Mouse (Mus musculus): ENCODE results near the gene Dmap1.
A peak's percentile ranks its signal among the peaks of the same experiment; 100 is the strongest.

Dmap1 gene

GRCm38 (mm10) chr4:117681931-117682461, at the start of gene Dmap1:
Gene Dmap1, minus strand, starts transcription at chr4:117682273.
- peak; percentile 80 for ATAC-seq (ENCODE audit: insufficient number of reproducible peaks, low FRiP score, low TSS enrichment)

GRCm38 (mm10) chr4:117724112-117724511, 42.0 kb upstream of the Dmap1 start, which contains the start of gene Gm12845:
Gene Gm12845, plus strand, starts transcription at chr4:117724412.
- ATAC-seq (ENCODE audit: insufficient number of reproducible peaks, low FRiP score, low TSS enrichment): no peak

- ATAC-seq (ENCODE audit: insufficient number of reproducible peaks, low FRiP score, low TSS enrichment): no peak
Measured at GRCm38 (mm10) chr4:117713303-117714098, 31.4 kb upstream of the Dmap1 start.

GRCm38 (mm10) chr4:117712314-117712713, 30.2 kb upstream of the Dmap1 start:
- no peak for ATAC-seq (ENCODE audit: insufficient number of reproducible peaks, low FRiP score, low TSS enrichment)

- no peak for ATAC-seq (ENCODE audit: insufficient number of reproducible peaks, low FRiP score, low TSS enrichment)
Measured at GRCm38 (mm10) chr4:117708780-117709550, 26.9 kb upstream of the Dmap1 start.

- ATAC-seq (ENCODE audit: insufficient number of reproducible peaks, low FRiP score, low TSS enrichment): no peak
Measured at GRCm38 (mm10) chr4:117705361-117705760, 23.3 kb upstream of the Dmap1 start.

- ATAC-seq (ENCODE audit: insufficient number of reproducible peaks, low FRiP score, low TSS enrichment): no peak
Measured at GRCm38 (mm10) chr4:117686354-117686753, 4.3 kb upstream of the Dmap1 start.

GRCm38 (mm10) chr4:117683048-117683768, 1.1 kb upstream of the Dmap1 start:
- no peak for ATAC-seq (ENCODE audit: insufficient number of reproducible peaks, low FRiP score, low TSS enrichment)

- ATAC-seq (ENCODE audit: insufficient number of reproducible peaks, low FRiP score, low TSS enrichment): no peak
Measured at GRCm38 (mm10) chr4:117682463-117682862, 390 bp upstream of the Dmap1 start.

GRCm38 (mm10) chr4:117680963-117681362, 1.1 kb downstream of the Dmap1 start:
- no peak for ATAC-seq (ENCODE audit: insufficient number of reproducible peaks, low FRiP score, low TSS enrichment)

GRCm38 (mm10) chr4:117676903-117677302, 5.2 kb downstream of the Dmap1 start:
- ATAC-seq (ENCODE audit: insufficient number of reproducible peaks, low FRiP score, low TSS enrichment): peak; percentile 67; the same call in 1 of the 2 replicates

- ATAC-seq (ENCODE audit: insufficient number of reproducible peaks, low FRiP score, low TSS enrichment): no peak
Measured at GRCm38 (mm10) chr4:117673901-117674300, 8.2 kb downstream of the Dmap1 start.

- ATAC-seq (ENCODE audit: insufficient number of reproducible peaks, low FRiP score, low TSS enrichment): no peak
Measured at GRCm38 (mm10) chr4:117672042-117672441, 10.0 kb downstream of the Dmap1 start.

GRCm38 (mm10) chr4:117669874-117670273, 12.2 kb downstream of the Dmap1 start:
- ATAC-seq (ENCODE audit: insufficient number of reproducible peaks, low FRiP score, low TSS enrichment): no peak

- ATAC-seq (ENCODE audit: insufficient number of reproducible peaks, low FRiP score, low TSS enrichment): no peak
Measured at GRCm38 (mm10) chr4:117666054-117666453, 16.0 kb downstream of the Dmap1 start.

- ATAC-seq (ENCODE audit: insufficient number of reproducible peaks, low FRiP score, low TSS enrichment): peak; percentile 72
Measured at GRCm38 (mm10) chr4:117665531-117665930, 16.5 kb downstream of the Dmap1 start.

- no peak for ATAC-seq (ENCODE audit: insufficient number of reproducible peaks, low FRiP score, low TSS enrichment)
Measured at GRCm38 (mm10) chr4:117664411-117665137, 17.5 kb downstream of the Dmap1 start.

GRCm38 (mm10) chr4:117660001-117660400, 22.1 kb downstream of the Dmap1 start:
- no peak for ATAC-seq (ENCODE audit: insufficient number of reproducible peaks, low FRiP score, low TSS enrichment)

- no peak for ATAC-seq (ENCODE audit: insufficient number of reproducible peaks, low FRiP score, low TSS enrichment)
Measured at GRCm38 (mm10) chr4:117658582-117659444, 23.3 kb downstream of the Dmap1 start.

Data from cerebellum, adult (tissue).